Mouse (Mus musculus): ENCODE data around the gene Fars2.

Gene Fars2

GRCm38 (mm10) chr13:36530852-36531251 lies 413.6 kb downstream of the Fars2 start:
- no peak for DNase-seq

- no peak for DNase-seq
These were observed 414.7 kb downstream of the Fars2 start for GRCm38 (mm10) chr13:36531893-36532292.

- no peak for DNase-seq
These were observed 415.9 kb downstream of the Fars2 start for GRCm38 (mm10) chr13:36533071-36533470.

- DNase-seq: no peak
These were observed 416.3 kb downstream of the Fars2 start for GRCm38 (mm10) chr13:36533518-36533917.

- no peak for DNase-seq
These were observed 416.8 kb downstream of the Fars2 start for GRCm38 (mm10) chr13:36533966-36534540.

GRCm38 (mm10) chr13:36537580-36537979 lies 420.4 kb downstream of the Fars2 start:
- no peak for DNase-seq

- DNase-seq: no peak
These were observed 421.2 kb downstream of the Fars2 start for GRCm38 (mm10) chr13:36538385-36538784.

GRCm38 (mm10) chr13:36540231-36540630 lies 423.0 kb downstream of the Fars2 start:
- no peak for DNase-seq

GRCm38 (mm10) chr13:36541287-36541780 lies 424.1 kb downstream of the Fars2 start:
- DNase-seq: no peak

- DNase-seq: no peak
These were observed 433.5 kb downstream of the Fars2 start for GRCm38 (mm10) chr13:36550694-36551093.

- no peak for DNase-seq
These were observed 435.5 kb downstream of the Fars2 start for GRCm38 (mm10) chr13:36552522-36553246.

- no peak for DNase-seq
These were observed 436.0 kb downstream of the Fars2 start for GRCm38 (mm10) chr13:36553247-36553642.

GRCm38 (mm10) chr13:36554743-36555142 lies 437.5 kb downstream of the Fars2 start:
- DNase-seq: no peak

GRCm38 (mm10) chr13:36562447-36563441 lies 445.5 kb downstream of the Fars2 start:
- DNase-seq: no peak

GRCm38 (mm10) chr13:36564764-36565315 lies 447.6 kb downstream of the Fars2 start:
- DNase-seq: no peak

- DNase-seq: no peak
These were observed 459.6 kb downstream of the Fars2 start for GRCm38 (mm10) chr13:36576781-36577180.

GRCm38 (mm10) chr13:36577916-36578568 lies 460.8 kb downstream of the Fars2 start:
- DNase-seq: no peak

GRCm38 (mm10) chr13:36578569-36579333 lies 461.5 kb downstream of the Fars2 start:
- peak; percentile 90 for DNase-seq

GRCm38 (mm10) chr13:36582406-36583070 lies 465.3 kb downstream of the Fars2 start:
- DNase-seq: no peak

GRCm38 (mm10) chr13:36583481-36584151 lies 466.4 kb downstream of the Fars2 start:
- DNase-seq: no peak

All from cerebellum, adult 9-10 months (tissue).